Mouse (Mus musculus) megakaryocyte, embryonic 14.5 days (primary cell): ENCODE measurements around the gene Ptdss2. TPM values are rescaled to one million over a fixed set of nuclear protein-coding genes. Genes with fewer than 3 reads are reported as not detected.

Experiments
- H3K27me3 ChIP-seq: replicated peaks from 2 replicates; pipeline ENCODE3; 2012; ENCODE audit warnings: inconsistent platforms
- H3K36me3 ChIP-seq: replicated peaks from 2 replicates; pipeline ENCODE3; 2012; ENCODE audit warnings: low read length, inconsistent platforms, mixed read lengths
- H3K4me1 ChIP-seq: 2 replicates; pipeline ENCODE4 v1.6.1; 2012; ENCODE audit warnings: inconsistent platforms
- H3K4me3 ChIP-seq: replicated peaks from 2 replicates; pipeline ENCODE3; 2012; ENCODE audit warnings: moderate library complexity, mild to moderate bottlenecking, inconsistent platforms
- H3K9me3 ChIP-seq: 2 replicates; pipeline ENCODE4 v1.6.1; 2012; ENCODE audit warnings: inconsistent platforms
- FLI1 ChIP-seq: IDR thresholded peaks from 2 replicates; pipeline ENCODE4 v1.6.1; 2012; ENCODE audit warnings: low read length, inconsistent platforms, mixed read lengths
- GATA1 ChIP-seq: IDR thresholded peaks from 3 replicates; pipeline ENCODE4 v1.6.1; 2012; ENCODE audit warnings: mixed read lengths, low read length, inconsistent platforms, borderline replicate concordance
- polyA plus RNA-seq: library from polyadenylated mRNA; stranded (reverse); fragments of >175 nt; gene quantifications from 2 replicates; pipeline ENCODE4 v1.2.3, GENCODE M21; 2012; ENCODE audit warnings: low replicate concordance; ENCODE audit not compliant: insufficient read depth

The Ptdss2 gene
- polyA plus RNA-seq, result 32.9 and 81.5 TPM in 2 replicates

- peak within 1 kb of the TSS; percentile 95 for H3K4me3 ChIP-seq
- no peak for TF ChIP-seq GATA1
- no peaks in the 10 kb centered on the region for H3K9me3 ChIP-seq
- H3K36me3 ChIP-seq, result no peaks in the 10 kb centered on the region
- peaks cover 74% of the 10 kb centered on the region for H3K4me1 ChIP-seq
- peaks cover 3% of the 10 kb centered on the region for H3K27me3 ChIP-seq
These were observed at the start of gene Ptdss2 for GRCm38 (mm10) chr7:141122245-141122644. Gene Ptdss2, plus strand, starts transcription at chr7:141122382.

DNA sequence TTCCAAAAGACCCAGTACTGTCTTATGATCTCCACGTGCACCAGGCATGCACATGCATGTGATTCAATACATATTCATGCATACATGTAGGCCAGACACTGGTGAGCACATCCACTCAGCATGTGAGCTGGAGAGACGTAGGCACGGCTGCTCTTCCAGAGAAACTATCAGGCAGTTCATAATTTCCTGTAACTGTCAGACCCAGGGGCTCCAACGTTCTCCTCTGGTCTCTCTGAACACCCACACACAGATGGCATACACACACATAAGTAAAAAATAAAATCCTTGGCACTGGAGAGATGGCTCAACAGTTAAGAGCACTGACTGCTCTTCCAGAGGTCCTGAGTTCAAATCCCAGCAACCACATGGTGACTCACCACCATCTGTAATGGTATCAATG lies 48.4 kb upstream of the Ptdss2 start:
- Histone ChIP-seq H3K4me1 (peaks cover 60% of the 10 kb centered on the region), H3K4me3 (no peak overlapping the region), H3K27me3 (peaks cover 45% of the 10 kb centered on the region), H3K9me3 (no peaks in the 10 kb centered on the region), H3K36me3 (no peaks in the 10 kb centered on the region)
- TF ChIP-seq GATA1, result no peak
- TF ChIP-seq FLI1, result no peak

- H3K36me3 ChIP-seq, result no peaks in the 10 kb centered on the region
- no peak for TF ChIP-seq GATA1
- no peak for TF ChIP-seq FLI1
- H3K4me3 ChIP-seq, result no peak within 1 kb of the TSS
- H3K27me3 ChIP-seq, result peaks cover 38% of the 10 kb centered on the region
- H3K4me1 ChIP-seq, result peaks cover 48% of the 10 kb centered on the region
- no peaks in the 10 kb centered on the region for H3K9me3 ChIP-seq
These were observed 44.3 kb upstream of the Ptdss2 start, which contains the start of gene Pkp3 for GRCm38 (mm10) chr7:141077841-141078240. Gene Pkp3, plus strand, starts transcription at chr7:141078218.

GRCm38 (mm10) chr7:141078876-141079275 lies 43.3 kb upstream of the Ptdss2 start:
- Histone ChIP-seq H3K4me1 (peaks cover 43% of the 10 kb centered on the region), H3K9me3 (no peaks in the 10 kb centered on the region), H3K4me3 (no peak overlapping the region), H3K27me3 (peaks cover 45% of the 10 kb centered on the region), H3K36me3 (no peaks in the 10 kb centered on the region)
- no peak for TF ChIP-seq FLI1
- TF ChIP-seq GATA1, result no peak

GRCm38 (mm10) chr7:141079481-141080449 lies 42.4 kb upstream of the Ptdss2 start:
- no peak overlapping the region for H3K4me3 ChIP-seq
- TF ChIP-seq FLI1 (no peak), GATA1 (no peak)
- H3K4me1 ChIP-seq, result peaks cover 46% of the 10 kb centered on the region
- peaks cover 47% of the 10 kb centered on the region for H3K27me3 ChIP-seq
- H3K9me3 ChIP-seq, result no peaks in the 10 kb centered on the region
- no peaks in the 10 kb centered on the region for H3K36me3 ChIP-seq

DNA sequence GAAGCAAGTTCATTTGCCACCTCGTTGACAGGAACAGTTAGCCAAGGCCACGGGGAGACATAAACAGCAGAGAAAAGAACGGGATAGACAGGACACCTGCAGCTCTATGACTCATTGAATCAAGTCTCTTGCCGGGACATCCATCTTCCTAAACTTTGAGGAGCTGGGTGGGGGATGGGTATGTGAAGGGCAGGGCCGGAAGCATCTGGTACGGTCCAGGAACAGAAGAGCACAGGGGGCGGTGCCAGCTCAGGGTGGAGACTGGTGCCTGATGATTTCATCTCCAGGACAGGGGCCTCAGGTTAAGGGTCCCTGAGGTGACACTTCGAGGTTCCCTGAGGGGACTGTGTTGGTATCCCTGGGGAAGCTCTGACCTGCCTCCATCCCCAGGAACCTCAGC lies 34.3 kb upstream of the Ptdss2 start:
- Histone ChIP-seq H3K9me3 (no peaks in the 10 kb centered on the region), H3K27me3 (peaks cover 8% of the 10 kb centered on the region), H3K4me3 (peak overlapping the region; percentile 84), H3K36me3 (peaks cover 48% of the 10 kb centered on the region), H3K4me1 (peaks cover 58% of the 10 kb centered on the region)
- TF ChIP-seq FLI1 (no peak), GATA1 (no peak)

DNA sequence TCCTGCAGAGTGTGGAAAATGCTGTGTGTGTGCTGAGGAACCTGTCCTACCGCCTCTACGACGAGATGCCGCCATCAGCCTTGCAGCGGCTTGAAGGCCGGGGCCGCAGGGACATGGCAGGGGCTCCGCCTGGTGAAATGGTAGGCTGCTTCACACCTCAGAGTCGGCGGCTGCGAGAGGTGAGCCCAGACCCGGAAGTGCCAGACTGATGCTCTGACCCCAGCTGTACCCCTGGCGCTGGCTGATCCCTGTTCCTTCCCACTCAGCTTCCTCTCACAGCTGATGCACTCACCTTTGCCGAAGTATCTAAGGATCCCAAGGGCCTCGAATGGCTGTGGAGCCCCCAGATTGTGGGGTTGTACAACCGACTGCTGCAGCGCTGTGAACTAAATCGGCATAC lies 33.7 kb upstream of the Ptdss2 start:
- TF ChIP-seq FLI1 (no peak), GATA1 (no peak)

GRCm38 (mm10) chr7:141090228-141090627 lies 32.0 kb upstream of the Ptdss2 start:
- peaks cover 72% of the 10 kb centered on the region for H3K36me3 ChIP-seq
- peaks cover 77% of the 10 kb centered on the region for H3K4me1 ChIP-seq
- no peaks in the 10 kb centered on the region for H3K9me3 ChIP-seq
- H3K27me3 ChIP-seq, result no peaks in the 10 kb centered on the region
- TF ChIP-seq GATA1 (no peak), FLI1 (no peak)
- H3K4me3 ChIP-seq, result no peak overlapping the region

More for the DNA sequence above, 33.7 kb upstream of the Ptdss2 start:
- Histone ChIP-seq H3K36me3 (peaks cover 54% of the 10 kb centered on the region), H3K27me3 (peaks cover 4% of the 10 kb centered on the region), H3K4me1 (peaks cover 63% of the 10 kb centered on the region), H3K9me3 (no peaks in the 10 kb centered on the region), H3K4me3 (peak overlapping the region; percentile 84)

DNA sequence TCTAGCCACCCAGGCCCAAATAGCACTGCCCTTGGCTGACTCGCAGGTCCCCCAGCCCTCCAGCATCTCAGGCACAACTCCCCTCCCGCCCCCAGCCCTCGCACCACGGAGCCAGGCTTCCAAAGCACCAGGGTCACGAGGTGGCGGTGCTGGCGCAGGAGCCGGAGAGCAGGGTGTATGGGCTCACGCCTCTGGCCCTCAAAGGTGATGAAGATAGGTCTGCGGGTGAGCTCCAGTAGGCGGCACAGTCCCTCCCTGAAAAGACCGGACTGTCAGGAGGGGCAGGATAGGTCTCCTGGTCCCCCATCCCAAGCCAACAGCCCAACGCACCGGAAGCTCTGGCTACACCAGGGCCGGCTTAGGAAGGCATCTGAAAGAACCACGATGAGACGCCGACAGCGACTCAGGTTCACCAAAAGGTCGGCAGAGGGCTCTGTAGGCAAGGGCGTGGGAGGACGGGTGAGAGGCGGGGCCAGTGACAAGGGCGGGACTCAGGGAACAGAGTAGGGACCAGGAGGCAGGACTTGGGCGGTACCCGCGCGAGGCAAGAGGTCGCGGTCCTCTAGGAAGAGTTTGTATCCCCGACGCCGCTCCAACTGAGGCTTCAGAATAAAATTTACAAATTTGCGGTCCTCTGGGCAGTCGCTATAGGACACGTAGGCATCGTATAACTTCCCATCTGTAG lies 30.0 kb upstream of the Ptdss2 start:
- no peaks in the 10 kb centered on the region for H3K9me3 ChIP-seq
- no peak for TF ChIP-seq FLI1
- no peak for TF ChIP-seq GATA1
- no peaks in the 10 kb centered on the region for H3K27me3 ChIP-seq
- H3K36me3 ChIP-seq, result peaks cover 74% of the 10 kb centered on the region
- H3K4me1 ChIP-seq, result peaks cover 96% of the 10 kb centered on the region
- peak overlapping the region; percentile 84 for H3K4me3 ChIP-seq

DNA sequence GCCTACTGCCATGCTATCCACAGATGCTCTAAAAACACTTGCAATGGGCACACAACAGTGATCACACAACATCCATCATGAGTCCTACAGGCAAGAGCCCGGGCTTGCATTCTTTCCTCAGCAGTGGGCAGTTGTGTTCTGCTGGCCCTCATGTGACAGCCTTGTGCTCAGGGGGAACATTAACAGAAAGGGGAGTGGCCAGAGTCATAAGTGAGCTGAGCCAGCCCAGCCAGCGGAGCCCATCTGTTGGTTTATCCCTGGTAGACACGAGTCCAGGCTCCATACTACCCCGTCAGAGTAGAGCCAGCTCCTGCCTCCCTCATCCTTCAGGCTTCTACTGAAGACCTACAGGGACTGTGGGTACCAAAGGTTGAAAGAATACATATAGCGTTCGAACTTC lies 28.2 kb upstream of the Ptdss2 start:
- Histone ChIP-seq H3K4me1 (peaks cover 86% of the 10 kb centered on the region), H3K27me3 (no peaks in the 10 kb centered on the region), H3K4me3 (no peak overlapping the region), H3K36me3 (peaks cover 65% of the 10 kb centered on the region), H3K9me3 (no peaks in the 10 kb centered on the region)
- TF ChIP-seq GATA1 (no peak), FLI1 (no peak)
